Mouse (Mus musculus) thymus, adult 2 months (tissue): ENCODE data around the gene 9430097D07Rik.

Source experiments
- CTCF ChIP-seq: fragments of 200-500 bp; IDR thresholded peaks from 2 replicates; pipeline ENCODE4 v1.5.1; 2012; ENCODE audit warnings: mild to moderate bottlenecking, control low read depth, low read length, moderate library complexity, borderline replicate concordance; ENCODE audit not compliant: control insufficient read depth, poor library complexity, insufficient read depth; ENCODE audit errors: extremely low read depth
- POLR2A ChIP-seq: fragments of 200-500 bp; IDR thresholded peaks from 2 replicates; pipeline ENCODE4 v1.6.1; 2012; ENCODE audit warnings: mild to moderate bottlenecking, low read length, control low read depth, moderate library complexity; ENCODE audit not compliant: control insufficient read depth, poor library complexity, insufficient read depth; ENCODE audit errors: extremely low read depth

DNA sequence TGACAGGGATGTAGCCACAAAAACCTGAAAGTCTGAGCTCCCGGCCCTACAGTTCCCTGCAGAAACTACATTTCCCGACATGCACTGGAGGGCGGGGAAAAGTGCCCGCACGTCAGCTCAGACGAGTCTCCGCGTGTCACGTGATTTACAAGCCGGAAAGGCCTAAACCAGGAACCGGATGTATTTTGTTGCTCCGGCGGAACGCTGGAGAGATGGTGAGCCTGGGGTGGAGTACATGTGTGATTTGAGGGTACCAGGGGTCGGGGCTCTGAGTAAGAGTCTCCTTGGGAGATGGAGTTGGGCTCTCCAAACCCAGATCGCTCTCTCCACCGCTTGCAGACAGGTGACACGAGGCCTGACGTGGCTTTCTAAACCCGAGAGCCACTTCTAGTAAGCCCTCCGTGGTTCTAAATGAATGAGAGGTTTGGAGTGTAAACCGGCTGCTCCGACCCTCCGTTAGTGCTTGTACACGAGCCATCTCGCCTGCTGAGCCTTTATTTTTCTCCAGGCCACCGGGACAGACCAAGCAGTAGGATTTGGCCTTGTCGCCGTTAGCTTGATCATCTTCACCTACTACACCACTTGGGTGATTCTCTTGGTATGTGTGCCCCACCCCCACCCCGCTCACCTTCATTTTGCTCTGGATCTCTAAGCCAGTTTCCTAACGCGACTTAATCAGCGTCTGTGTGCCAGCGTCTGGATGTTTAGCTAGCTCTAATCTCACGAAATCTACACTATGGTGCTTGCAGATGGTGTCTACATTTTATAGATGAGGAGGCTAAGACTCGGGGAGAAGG is 4.6 kb downstream of the 9430097D07Rik start, which contains the start of gene Dpm2:
- TF ChIP-seq CTCF (no peak), POLR2A (peak; percentile 76)
